Mouse (Mus musculus) large intestine, adult 2 months (tissue): ENCODE results near the gene Rad51. TPM values are rescaled to one million over a fixed set of nuclear protein-coding genes. Genes with fewer than 3 reads are reported as not detected.

ENCODE experiments used
- DNase-seq: peaks from one replicate; pipeline ENCODE4 v3.0.0-alpha.2; 2012; ENCODE audit warnings: low read depth, low spot score
- WGBS: fragments of 180-500 bp; shearing (Covaris S2); methylation state at CpG from one replicate; pipeline ENCODE4 v1.1.7; 2018; 5-methylcytosine and 5-hydroxymethylcytosine counted together
- polyA plus RNA-seq: library from polyadenylated mRNA; depleted of rRNA; stranded (reverse); fragments of >200 nt; gene quantifications from 2 replicates; pipeline ENCODE4 v1.2.3, GENCODE M21; 2012

The Rad51 gene
- polyA plus RNA-seq, 1 experiment: 25.3 TPM

GRCm38 (mm10) chr2:119161247-119161646, 48.7 kb downstream of the Rad51 start:
- 66% methylated on average over 2 of the region's 2 CpGs for WGBS
- no peak for DNase-seq

- 40% methylated on average over 3 of the region's 3 CpGs for WGBS
Measured at GRCm38 (mm10) chr2:119163135-119163534, 50.5 kb downstream of the Rad51 start.

GRCm38 (mm10) chr2:119163999-119164398, 51.4 kb downstream of the Rad51 start:
- 89% methylated on average over 4 of the region's 4 CpGs for WGBS
- no peak for DNase-seq

More at GRCm38 (mm10) chr2:119163135-119163534, 50.5 kb downstream of the Rad51 start:
- no peak for DNase-seq

GRCm38 (mm10) chr2:119165401-119165800, 52.8 kb downstream of the Rad51 start:
- DNase-seq: no peak

GRCm38 (mm10) chr2:119166901-119167865, 54.6 kb downstream of the Rad51 start, which contains the start of gene Gchfr:
TSS of gene Gchfr (plus strand) at chr2:119167773.
- under 1% methylated on average over 60 of the region's 60 CpGs for WGBS
- DNase-seq: peak; percentile 78

- WGBS: 2% methylated on average over 26 of the region's 26 CpGs
- DNase-seq: no peak
Measured at GRCm38 (mm10) chr2:119167866-119168256, 55.3 kb downstream of the Rad51 start.

- DNase-seq: no peak
- WGBS: 86% methylated on average over 2 of the region's 2 CpGs
Measured at GRCm38 (mm10) chr2:119170282-119170681, 57.7 kb downstream of the Rad51 start.

GRCm38 (mm10) chr2:119171574-119171973, 59.0 kb downstream of the Rad51 start:
- DNase-seq: no peak
- WGBS: 81% methylated on average over 8 of the region's 8 CpGs

GRCm38 (mm10) chr2:119172446-119172845, 59.9 kb downstream of the Rad51 start:
- WGBS: 70% methylated on average over 7 of the region's 7 CpGs
- no peak for DNase-seq

GRCm38 (mm10) chr2:119172862-119173576, 60.4 kb downstream of the Rad51 start:
- peak; percentile 38 for DNase-seq
- 16% methylated on average over 13 of the region's 13 CpGs for whole genome bisulfite sequencing

GRCm38 (mm10) chr2:119173991-119174651, 61.5 kb downstream of the Rad51 start, which contains the start of gene Gm14137:
TSS of gene Gm14137 (plus strand) at chr2:119174509.
- no peak for DNase-seq
- WGBS: 55% methylated on average over 8 of the region's 8 CpGs

GRCm38 (mm10) chr2:119174866-119175265, 62.3 kb downstream of the Rad51 start:
- WGBS: 87% methylated on average over 14 of the region's 14 CpGs
- DNase-seq: no peak

- peak; percentile 39 for DNase-seq
- WGBS: 33% methylated on average over 6 of the region's 6 CpGs
Measured at GRCm38 (mm10) chr2:119175614-119176013, 63.0 kb downstream of the Rad51 start.

- DNase-seq: no peak
- 32% methylated on average over 3 of the region's 3 CpGs for WGBS
Measured at GRCm38 (mm10) chr2:119176761-119177160, 64.2 kb downstream of the Rad51 start.

- no peak for DNase-seq
- 58% methylated on average over 5 of the region's 5 CpGs for WGBS
Measured at GRCm38 (mm10) chr2:119177384-119177939, 64.9 kb downstream of the Rad51 start.

- WGBS: 85% methylated on average over 7 of the region's 7 CpGs
- no peak for DNase-seq
Measured at GRCm38 (mm10) chr2:119182914-119183313, 70.3 kb downstream of the Rad51 start.

- DNase-seq: no peak
- WGBS: 7% methylated on average over 15 of the region's 15 CpGs
Measured at GRCm38 (mm10) chr2:119189029-119189710, 76.6 kb downstream of the Rad51 start.

GRCm38 (mm10) chr2:119190969-119191368, 78.4 kb downstream of the Rad51 start:
- DNase-seq: no peak
- 51% methylated on average over 5 of the region's 5 CpGs for WGBS

GRCm38 (mm10) chr2:119194140-119194539, 81.5 kb downstream of the Rad51 start:
- no peak for DNase-seq
- 82% methylated on average over 5 of the region's 5 CpGs for WGBS
